In the genomic region with DNA sequence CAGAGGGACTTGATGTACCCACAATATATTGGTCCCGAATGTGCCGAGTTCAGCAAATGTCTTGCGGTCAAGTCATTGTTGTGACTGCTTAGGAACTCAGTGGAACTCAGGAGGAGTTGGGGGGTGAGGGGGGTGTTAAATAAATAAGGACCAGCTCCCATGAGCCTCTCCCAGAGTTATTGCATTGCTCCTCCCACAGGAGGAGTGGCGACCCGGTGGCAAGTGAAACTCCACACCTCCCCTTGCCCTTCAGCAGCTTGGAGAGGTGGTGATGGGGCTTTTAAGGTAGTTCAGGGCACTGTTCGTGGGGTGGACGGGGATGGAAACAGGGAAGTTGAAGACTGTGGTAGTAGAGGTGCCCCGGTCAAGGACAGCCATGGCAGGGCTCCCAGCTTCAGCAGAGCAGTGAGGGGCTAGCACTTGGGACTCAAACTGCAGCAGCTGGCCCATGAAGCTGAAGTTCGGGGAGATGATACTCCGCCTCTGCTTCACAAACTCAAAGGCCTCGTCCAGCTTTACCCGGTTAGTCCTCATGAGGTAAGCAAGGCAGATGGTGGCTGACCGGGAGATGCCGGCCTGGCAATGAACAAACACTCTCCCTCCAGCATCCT, we compare ENCODE assay signal across 8 mouse cellular contexts. TPM values are rescaled to one million over a fixed set of nuclear protein-coding genes. Genes with fewer than 3 reads are reported as not detected.
DNase-seq lines count a peak whose midpoint lies in the region; ATAC-seq and TF ChIP-seq lines count a peak whose summit lies in the region.

No protein-coding gene starts in this region.

- H3K79me2 ChIP-seq in heart, adult 2 months (replicated peaks; ENCODE audit: control insufficient read depth, insufficient read depth, low read length), result no peaks in the 10 kb centered on the region; the same call in none of the 2 replicates

- H3K9me3 ChIP-seq in kidney, embryonic 14.5 days (ENCODE audit: control insufficient read depth, low read length), result no peaks in the 10 kb centered on the region

- TF ChIP-seq POLR2A in heart, adult 2 months (IDR thresholded peaks at IDR 0.05; ENCODE audit: insufficient read depth, low read depth, low read length), result peak; percentile 82

- H3K27me3 ChIP-seq in heart, adult 2 months (ENCODE audit: control insufficient read depth, insufficient read depth, low read length), result no peaks in the 10 kb centered on the region
- H3K27me3 ChIP-seq in kidney, embryonic 14.5 days (ENCODE audit: control insufficient read depth, insufficient read depth, low read length), result no peaks in the 10 kb centered on the region

- peak; percentile 72 to 87 for DNase-seq in adrenal gland, adult (ENCODE audit: inconsistent age in 2 of 2, low spot score in 1 of 2)
- no peak for DNase-seq in adrenal gland, postnatal 4 days (ENCODE audit: low spot score in 2 of 2)
- peak; percentile 66 for DNase-seq in brain, adult 2 months (ENCODE audit: low read depth, low spot score)
- DNase-seq in heart, adult 2 months, result peak; percentile 79 to 81
- peak; percentile 84 for DNase-seq in lung, postnatal 36 days
- no peak for DNase-seq in right cerebral cortex, postnatal 14 days
- DNase-seq in testis, postnatal 14 days (ENCODE audit: low spot score), result no peak

- peak; percentile 39; the same call in 1 of the 2 replicates for TF ChIP-seq EP300 in heart, adult 2 months (IDR thresholded peaks at IDR 0.05; ENCODE audit: insufficient read depth, low read depth, low read length)

- peak overlapping the region; percentile 100 for H3K27ac ChIP-seq in heart, adult 2 months
- H3K27ac ChIP-seq in kidney, embryonic 14.5 days (ENCODE audit: low read depth, low read length), result no peak overlapping the region

- H3K4me3 ChIP-seq in heart, adult 2 months, result peak overlapping the region; percentile 68
- H3K4me3 ChIP-seq in kidney, embryonic 14.5 days (ENCODE audit: low read length), result peak overlapping the region; percentile 64

- H3K36me3 ChIP-seq in heart, adult 2 months (ENCODE audit: control insufficient read depth, insufficient read depth, low read length), result peaks cover 20% of the 10 kb centered on the region
- H3K36me3 ChIP-seq in kidney, embryonic 14.5 days (ENCODE audit: control insufficient read depth, insufficient read depth, low read length), result peaks cover 9% of the 10 kb centered on the region

- peak overlapping the region; percentile 83 for H3K4me2 ChIP-seq in kidney, embryonic 14.5 days (replicated peaks; ENCODE audit: low read depth, low read length)

- H3K4me1 ChIP-seq in heart, adult 2 months (ENCODE audit: control insufficient read depth, insufficient read depth, low read length), result peaks cover 22% of the 10 kb centered on the region
- H3K4me1 ChIP-seq in kidney, embryonic 14.5 days (ENCODE audit: control insufficient read depth, insufficient read depth, low read length), result peaks cover 36% of the 10 kb centered on the region

- intact Hi-C loops in heart, adult 2 months (cut with DNase I), result no loop called here

- ATAC-seq in kidney, embryonic 14.5 days (ENCODE audit: low FRiP score, low TSS enrichment), result no peak

- WGBS in heart, adult 2 months, result 5% methylated on average over 14 of the region's 14 CpGs
- 63% methylated on average over 14 of the region's 14 CpGs for WGBS in kidney, embryonic 14.5 days

- peak overlapping the region; percentile 93 for H3K9ac ChIP-seq in heart, adult 2 months (ENCODE audit: low read depth, low read length)
- H3K9ac ChIP-seq in kidney, embryonic 14.5 days (ENCODE audit: low read depth, low read length), result peak overlapping the region; percentile 87; the same call in 1 of the 2 replicates

- TF ChIP-seq CTCF in heart, adult 2 months (IDR thresholded peaks at IDR 0.05), result peak; percentile 18; the same call in 1 of the 2 replicates

RNA-seq across cellular contexts. Expression of a gene that starts 55.2 kb away (rescaled TPM):
- total RNA-seq in adrenal gland, postnatal 4 days (2021), result 100 to 1,000 TPM; 158 to 164 TPM
- total RNA-seq in heart, adult 2 months (2021), result 10 to 100 TPM; 53.6 to 59.4 TPM
- polyA plus RNA-seq in heart, adult 2 months (2012; rRNA removed), result 64.4 and 84.3 TPM in 2 replicates
- 141 and 150 TPM in 2 replicates for polyA plus RNA-seq in kidney, embryonic 14.5 days (2014; fragmentation: Nextera tagmentation; extraction: Ambion mirVana)

RNA-seq across cellular contexts. Expression of a gene that starts 55.8 kb away (rescaled TPM):
- total RNA-seq in adrenal gland, postnatal 4 days (2021), result 10 to 100 TPM; 43.8 to 46.4 TPM
- total RNA-seq in heart, adult 2 months (2021), result 10 to 100 TPM; 61.4 to 71.3 TPM
- polyA plus RNA-seq in heart, adult 2 months (2012; rRNA removed), result 122 and 171 TPM in 2 replicates
- polyA plus RNA-seq in kidney, embryonic 14.5 days (2014; fragmentation: Nextera tagmentation; extraction: Ambion mirVana), result 19.3 and 19.8 TPM in 2 replicates

Comparison
In these comparisons a context has a peak if more than half of its experiments do, and no peak if none do; other contexts are left out.
1. DNase-seq: peak in adrenal gland, adult (2 of 2), brain, adult 2 months (single experiment), heart, adult 2 months (2 of 2) and lung, postnatal 36 days (single experiment); none in adrenal gland, postnatal 4 days (0 of 2), right cerebral cortex, postnatal 14 days (single experiment) and testis, postnatal 14 days (single experiment).